Mouse (Mus musculus): ENCODE measurements around the gene Tmem262.
A peak's percentile ranks its signal among the peaks of the same experiment; 100 is the strongest.
"Not testable (repeated sequence)": the region's sequence is repeated elsewhere in the genome, so short reads cannot be mapped to it uniquely, and the experiment has no call there.

Gene Tmem262

DNA sequence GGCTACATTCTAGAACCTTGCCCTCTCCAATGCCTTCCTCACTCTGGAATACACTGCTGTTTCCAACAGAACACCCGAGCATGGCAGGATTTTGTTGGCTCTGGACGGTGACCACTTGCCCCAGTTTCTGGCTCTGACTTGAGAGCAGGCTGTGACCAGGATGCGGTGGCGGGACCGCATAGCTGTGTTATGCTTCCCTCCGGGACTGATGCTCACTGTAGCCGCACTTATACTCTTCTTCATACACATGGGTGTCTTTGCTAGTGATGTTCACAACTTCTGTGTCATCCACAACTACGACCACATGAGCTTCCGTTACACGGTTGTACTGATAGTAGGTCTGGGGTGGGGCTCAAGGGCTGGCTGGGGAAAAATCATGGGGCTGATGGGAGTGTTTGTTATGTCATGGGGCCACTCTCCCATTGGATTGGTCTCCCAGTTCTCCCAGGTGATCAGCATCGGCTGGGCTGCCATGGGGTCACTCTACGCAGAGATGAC is at the start of gene Tmem262:
TSS of gene Tmem262 (plus strand) at position 51 of the 498 bp plus-strand sequence.
- ATAC-seq (ENCODE audit: low TSS enrichment) = no peak

DNA sequence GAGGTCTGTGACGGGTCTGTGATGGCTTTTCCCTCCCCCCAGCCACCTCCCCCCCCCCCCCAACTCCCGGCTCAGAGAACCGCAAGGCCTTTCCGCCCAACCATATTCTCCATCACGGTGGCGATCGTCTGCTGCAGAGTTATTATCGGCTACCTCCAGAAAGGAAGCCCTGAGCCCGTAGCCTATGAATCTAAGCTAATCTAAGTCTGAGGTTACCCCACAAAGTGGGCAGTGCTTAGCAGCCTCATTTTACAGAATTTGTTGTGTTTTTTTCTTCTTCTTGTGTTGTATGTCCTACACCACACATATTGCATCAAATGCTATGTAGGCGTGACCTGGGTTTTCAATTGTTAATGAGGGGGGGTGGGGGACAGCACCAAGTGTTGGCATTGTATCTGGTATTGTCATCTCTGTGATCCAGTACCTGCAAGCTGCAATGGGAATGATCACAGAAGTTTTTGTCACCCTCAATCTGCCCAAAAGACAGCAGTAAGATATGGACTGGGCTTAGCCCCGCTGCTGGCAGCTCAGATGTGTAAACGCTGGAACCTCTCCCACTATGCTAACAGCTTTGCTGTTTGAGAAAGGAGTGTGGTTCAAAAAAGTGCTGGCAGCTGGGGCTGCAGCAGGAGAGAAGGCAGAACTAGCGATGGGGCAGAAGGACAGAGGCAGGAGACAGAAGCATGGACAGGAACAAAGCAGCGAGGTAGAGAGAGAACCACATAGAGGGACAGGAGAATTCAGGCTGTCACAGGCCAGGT is 49.1 kb upstream of the Tmem262 start:
- ATAC-seq (ENCODE audit: low TSS enrichment) = no peak

DNA sequence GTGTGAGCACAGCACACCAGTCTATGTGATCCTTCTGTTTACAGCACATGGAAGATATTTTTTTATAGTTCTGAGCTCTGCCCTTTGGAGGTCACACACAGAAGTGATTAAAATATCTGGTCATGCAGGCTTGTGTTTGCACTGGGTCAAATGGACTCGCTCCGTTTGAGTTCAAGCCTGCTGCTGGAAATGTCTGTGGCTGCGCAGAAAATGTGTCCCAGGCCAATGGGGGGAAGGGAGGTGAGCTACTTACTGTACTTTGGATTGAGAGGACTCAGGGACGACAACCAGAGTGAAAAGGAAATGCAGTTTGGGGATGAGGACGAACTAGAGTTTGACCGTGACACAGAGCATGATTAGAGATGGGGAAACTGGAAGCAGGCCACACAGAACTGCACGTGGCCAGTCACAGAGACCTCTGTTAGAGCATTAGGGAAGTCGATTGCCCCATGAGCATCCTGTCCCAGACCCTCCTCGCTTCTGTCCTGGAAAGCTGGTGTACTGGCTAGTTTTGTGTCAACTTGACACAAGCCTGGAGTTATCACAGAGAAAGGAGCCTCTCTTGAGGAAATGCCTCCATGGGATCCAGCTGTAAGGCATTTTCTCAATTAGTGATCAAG is 43.8 kb upstream of the Tmem262 start:
- no peak for ATAC-seq (ENCODE audit: low TSS enrichment)

DNA sequence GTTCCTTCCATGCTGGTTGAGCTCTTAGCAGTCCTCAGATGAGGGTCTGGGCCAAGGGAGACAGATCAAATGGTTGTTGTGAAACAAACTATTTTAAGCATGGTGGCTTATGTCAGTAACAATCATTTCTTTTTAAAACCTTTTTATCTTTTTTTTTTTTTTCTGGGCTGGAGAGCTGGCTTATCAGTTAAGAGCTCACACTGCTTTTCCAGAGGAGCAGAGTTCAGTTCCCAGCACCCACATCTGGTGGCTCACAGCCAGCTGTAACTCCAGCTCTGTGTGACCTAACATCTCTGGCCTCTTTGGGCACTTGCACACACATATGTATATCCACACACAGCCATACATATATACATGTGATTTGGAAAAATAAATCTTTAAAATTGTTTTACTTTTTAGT is 42.1 kb upstream of the Tmem262 start:
- ATAC-seq (ENCODE audit: low TSS enrichment) = no peak

DNA sequence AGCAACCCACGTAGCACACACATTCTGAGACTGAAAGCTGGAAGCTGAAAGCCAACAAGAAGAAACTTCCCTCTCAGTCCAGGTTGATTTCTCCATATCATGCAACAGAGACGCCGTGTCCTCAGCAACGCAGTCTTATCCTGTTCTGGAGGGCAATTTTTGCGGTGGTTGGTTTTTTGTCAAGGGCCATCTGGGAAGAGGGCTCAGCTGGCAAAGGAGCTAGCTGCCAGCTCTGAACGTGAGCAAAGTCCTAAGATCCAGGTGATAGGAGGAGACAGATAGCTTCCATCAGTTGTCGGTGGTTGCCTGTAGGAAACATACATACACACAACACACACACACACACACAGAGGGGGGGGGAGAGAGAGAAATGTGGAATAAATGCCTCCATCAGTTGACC is 41.5 kb upstream of the Tmem262 start:
- no peak for ATAC-seq (ENCODE audit: low TSS enrichment)

DNA sequence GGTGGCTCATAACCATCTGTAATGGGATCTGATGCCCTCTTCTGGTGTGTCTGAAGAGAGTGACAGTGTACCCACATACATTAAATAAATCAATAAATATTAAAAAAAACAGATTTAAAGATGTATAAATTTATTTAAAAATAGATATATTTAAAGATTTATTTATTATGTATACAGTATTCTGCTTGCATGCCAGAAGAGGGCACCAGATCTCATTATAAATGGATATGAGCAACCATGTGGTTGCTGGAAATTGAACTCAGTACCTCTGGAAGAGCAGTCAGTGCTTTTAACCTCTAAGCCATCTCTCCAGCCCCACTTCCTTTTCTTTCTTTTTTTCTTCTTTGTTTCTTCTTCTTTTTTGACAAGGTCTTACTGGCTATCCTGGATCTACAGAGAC is 39.8 kb upstream of the Tmem262 start:
- ATAC-seq (ENCODE audit: low TSS enrichment) = no peak

DNA sequence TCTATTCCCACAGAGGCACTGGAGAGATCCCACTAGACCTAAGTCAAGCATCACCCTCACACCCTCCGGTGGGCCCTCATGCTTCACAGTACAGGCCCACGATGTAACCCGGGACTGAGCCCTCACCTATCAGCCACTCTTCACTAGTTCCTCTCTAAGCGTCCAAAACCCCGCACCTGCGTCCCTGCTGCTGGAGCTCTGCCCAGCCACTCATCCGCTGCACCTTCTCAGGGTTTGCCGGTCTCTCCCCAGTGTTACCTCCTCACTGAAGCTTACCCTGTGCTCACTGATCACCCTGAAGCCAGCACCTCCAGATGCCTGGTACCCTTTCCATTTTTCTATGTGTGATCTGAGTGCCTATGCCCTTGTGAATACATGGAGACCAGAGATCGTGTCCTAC is 37.5 kb upstream of the Tmem262 start:
- no peak for ATAC-seq (ENCODE audit: low TSS enrichment)

DNA sequence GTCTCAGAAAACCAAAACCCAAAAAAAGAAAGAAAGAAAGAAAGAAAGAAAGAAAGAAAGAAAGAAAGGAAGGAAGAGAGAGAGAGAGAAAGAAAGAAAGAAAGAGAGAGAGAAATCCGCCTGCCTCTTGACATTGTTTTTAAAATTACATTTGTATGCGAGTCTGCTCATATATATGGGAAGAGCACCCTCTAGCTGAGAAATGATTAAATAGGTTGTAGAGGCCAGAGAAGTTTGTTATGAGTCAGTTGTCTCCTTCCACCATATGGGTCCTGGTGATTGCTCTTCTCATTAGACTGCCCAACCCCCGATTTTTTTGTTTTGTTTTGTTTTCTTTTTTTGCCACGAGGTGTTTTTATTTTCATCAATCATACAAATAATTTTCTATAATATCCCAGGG is 35.7 kb upstream of the Tmem262 start:
- not testable (repeated sequence) for ATAC-seq (ENCODE audit: low TSS enrichment)

DNA sequence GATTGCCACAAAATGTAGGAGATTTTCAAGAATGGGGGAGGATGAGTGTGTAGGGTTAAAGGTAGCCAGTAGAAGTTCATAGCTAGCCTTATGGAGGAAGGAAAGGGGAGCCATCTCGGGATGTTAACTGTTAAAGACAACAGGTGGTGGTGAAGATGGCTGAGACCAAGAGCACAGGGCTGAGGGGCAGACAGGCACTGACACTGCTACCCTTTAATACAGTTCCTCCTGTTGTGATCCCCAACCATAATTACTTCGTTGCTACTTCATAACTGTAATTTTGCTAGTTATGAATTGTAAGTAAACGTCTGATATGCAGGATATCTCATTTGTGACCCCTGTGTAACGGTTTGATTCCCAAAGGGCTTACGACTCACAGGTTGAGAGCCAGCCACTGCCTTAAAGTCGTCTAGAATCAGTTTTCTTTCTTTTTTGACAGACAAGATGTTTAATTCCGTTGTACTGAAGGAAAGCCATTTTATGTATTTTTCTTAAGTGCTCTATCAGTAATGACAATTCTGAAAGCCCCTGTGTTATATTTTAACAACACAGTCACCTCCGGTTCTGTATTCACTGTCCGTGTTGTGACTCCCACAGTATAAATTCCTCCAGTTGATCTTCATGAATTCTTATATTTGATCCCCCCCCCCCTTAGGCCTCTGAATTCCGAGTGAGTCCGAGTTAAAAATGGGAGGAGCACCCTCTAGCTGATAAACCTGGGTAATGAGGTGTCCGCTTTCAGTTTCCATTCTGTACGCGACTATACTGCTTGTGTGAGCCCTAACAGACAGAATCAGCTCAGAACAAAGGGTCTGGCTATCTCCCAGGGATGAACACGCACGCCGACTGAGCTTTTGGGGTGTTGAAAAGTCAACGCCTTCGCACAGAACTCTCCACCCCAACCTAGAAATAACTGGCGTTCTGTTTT is 34.2 kb upstream of the Tmem262 start:
- ATAC-seq (ENCODE audit: low TSS enrichment) = peak; percentile 28; the same call in 1 of the 2 replicates

DNA sequence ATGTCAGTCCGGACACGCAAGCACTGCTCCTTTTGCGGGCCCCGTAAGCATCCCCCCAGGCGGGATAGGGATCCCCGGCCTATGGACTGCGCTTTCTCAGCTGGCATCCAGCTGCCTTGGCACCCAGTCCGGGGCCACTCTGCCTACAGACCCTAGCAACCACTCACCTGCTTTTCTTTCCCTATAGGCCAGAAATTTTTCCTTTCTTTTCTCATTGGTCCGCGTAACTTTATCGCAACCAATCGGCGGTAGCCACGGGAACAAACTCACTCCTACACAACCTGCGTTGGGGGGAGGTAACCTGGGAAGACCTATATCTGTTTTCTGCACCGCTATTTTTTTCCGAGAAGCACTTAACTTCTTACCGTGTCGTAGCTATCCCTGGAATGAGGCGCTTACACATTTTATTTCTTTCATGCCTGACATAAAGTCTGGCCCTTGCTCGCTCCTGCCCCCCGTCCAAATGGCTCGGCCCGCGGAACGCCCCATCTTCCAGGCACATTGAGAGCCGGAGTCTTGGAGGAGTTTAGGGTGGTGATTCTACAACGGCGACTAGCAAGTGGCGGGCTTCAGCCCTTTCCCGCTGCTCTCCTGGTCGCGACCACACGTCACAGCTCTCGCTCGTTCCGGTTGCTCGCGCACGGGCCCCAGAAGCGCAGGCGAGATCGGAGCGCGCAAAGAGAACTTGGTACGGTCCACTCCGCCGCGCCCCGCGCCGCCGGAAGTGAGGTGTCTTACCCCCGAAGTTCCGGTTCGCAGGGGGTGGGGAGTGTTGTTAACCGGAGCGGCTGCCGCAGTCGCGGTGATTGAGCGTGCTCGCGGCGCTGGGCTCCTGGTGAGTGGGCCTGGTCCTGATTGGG is 33.3 kb upstream of the Tmem262 start, which contains the start of gene Syvn1:
TSS of gene Syvn1 (plus strand) at position 283 of the 860 bp plus-strand sequence.
- ATAC-seq (ENCODE audit: low TSS enrichment) = peak; percentile 86

DNA sequence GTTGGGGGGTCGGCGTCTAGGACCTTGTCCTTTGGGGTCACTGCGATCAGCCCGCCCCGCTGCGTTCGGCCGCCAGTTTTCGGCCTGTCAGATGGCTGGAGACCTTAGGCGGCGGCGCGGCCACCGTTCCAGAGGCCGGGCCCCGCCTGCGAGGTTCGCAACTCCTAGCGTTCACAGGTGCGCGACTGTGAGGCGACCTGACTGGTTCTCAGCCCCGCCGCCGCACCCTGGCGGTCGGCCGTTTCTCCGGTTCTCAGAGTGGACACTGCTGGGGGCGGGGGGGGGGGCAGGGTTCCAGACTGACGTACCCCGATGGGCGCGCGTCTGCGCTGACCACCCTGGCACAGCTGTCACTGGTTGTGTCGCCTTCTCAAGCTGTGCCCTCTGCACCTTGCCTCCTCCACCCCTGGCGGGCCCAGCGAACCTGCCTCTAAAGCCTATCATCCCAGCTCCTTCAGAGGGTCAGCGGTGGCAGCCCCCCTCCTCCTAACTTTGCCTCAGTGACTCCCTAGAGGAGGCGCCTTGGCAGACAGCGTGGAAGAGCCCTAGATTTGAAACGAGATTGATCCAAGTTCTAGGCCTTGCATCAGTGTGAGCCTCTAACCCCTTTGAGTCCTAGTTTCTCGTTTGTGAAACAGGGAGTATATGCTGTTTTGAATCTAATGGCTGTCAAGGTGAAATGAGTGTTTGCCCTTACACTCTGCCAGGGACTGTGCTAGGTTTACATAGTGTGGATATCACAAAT is 32.5 kb upstream of the Tmem262 start:
- ATAC-seq (ENCODE audit: low TSS enrichment) = no peak

DNA sequence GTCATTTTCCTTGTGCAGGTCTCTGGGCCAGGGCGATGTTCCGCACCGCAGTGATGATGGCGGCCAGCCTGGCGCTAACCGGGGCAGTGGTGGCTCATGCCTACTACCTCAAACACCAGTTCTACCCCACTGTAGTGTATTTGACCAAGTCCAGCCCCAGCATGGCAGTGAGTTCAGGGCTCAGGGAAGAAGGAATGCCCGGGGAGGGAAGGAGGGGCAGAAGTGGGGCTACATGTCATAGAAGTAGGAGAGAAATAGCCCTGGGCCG is 32.0 kb upstream of the Tmem262 start:
- ATAC-seq (ENCODE audit: low TSS enrichment) = no peak

DNA sequence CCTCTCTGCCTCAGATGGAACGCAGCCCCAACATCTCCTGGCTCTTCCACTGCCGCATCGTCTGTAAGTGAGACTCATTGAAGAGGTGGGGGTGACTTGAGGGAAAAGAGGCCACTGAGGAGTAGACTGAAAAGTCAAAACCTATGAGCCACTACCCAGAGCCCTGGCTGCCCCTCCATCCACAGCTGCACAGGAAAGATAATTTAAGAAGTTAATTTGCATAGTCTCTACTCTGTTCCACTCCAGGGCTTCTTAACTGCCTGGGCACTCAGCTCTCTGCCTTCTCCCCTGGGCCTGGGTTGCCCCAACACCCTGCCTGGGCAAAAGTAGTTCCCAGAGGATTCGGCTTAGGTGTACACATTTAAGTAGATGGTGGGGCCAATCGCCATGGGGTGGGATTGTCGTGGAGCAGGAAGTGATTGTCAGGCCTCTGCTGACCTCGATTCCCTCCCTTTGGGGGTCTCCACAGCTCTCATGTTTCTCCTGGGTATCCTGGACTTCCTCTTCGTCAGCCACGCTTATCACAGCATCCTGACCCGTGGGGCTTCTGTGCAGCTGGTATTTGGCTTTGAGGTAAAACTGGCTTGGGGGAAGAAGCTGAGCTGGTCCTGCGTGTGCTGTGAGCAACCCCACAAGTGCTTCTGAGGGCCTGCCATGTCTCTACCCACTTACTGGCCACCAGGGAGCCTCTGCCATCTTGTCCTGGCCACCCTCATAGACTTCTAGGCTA is 31.0 kb upstream of the Tmem262 start:
- no peak for ATAC-seq (ENCODE audit: low TSS enrichment)

DNA sequence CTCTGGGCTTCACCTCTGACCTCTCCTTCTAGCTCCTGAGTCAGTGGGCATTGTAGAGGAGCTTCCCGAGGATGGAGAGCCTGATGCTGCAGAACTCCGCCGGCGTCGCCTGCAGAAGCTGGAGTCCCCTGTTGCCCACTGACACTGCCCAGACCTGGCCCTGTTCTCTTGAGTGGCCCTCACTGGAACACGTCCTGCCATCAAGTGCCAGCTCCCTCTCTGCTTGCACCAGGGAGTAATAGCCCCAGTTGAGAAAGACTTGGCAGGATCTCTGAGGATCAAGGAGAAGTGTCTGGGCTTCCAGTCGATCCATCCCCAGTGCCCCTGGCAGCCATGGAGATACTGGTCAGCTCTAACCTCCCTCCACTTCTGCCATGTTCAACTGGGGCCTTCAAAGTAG is 27.3 kb upstream of the Tmem262 start:
- no peak for ATAC-seq (ENCODE audit: low TSS enrichment)

DNA sequence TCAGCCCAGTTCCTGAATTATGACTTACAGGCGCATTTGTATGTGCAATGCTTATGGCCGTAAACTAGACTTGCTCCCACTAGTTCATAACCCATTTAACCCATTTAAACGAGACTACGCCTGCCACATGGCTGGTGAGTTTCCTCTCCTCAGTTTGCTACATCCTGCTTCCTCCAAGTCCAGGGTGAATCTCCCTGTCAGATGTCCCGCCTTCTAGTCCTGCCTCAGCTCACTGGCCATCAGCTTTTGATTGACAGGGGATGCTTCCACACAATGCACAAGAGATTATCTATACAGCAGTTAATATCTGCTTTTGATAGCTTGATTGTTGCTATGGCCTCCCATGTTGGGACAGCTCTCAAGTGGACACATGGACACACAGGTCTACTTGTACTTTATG is 25.5 kb upstream of the Tmem262 start:
- no peak for ATAC-seq (ENCODE audit: low TSS enrichment)

DNA sequence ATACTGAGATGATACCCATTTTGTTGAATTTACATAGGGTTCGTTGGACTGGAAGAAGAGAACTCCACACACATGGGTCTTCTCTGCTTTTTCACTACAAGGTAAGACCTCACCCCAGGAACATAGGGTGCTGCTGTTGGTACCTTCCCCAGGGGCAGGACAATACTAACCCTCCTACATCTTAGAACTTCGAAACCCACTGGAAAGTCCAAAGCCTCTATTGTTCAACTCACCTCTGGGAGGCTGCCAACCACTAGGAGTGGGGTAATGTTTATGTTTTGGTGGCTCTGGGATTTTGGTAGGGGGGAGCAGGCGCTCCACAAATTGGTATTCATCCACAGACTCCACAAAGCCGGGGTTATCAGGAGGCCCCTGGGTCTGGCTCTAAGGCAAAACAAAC is 23.1 kb upstream of the Tmem262 start:
- ATAC-seq (ENCODE audit: low TSS enrichment) = no peak

DNA sequence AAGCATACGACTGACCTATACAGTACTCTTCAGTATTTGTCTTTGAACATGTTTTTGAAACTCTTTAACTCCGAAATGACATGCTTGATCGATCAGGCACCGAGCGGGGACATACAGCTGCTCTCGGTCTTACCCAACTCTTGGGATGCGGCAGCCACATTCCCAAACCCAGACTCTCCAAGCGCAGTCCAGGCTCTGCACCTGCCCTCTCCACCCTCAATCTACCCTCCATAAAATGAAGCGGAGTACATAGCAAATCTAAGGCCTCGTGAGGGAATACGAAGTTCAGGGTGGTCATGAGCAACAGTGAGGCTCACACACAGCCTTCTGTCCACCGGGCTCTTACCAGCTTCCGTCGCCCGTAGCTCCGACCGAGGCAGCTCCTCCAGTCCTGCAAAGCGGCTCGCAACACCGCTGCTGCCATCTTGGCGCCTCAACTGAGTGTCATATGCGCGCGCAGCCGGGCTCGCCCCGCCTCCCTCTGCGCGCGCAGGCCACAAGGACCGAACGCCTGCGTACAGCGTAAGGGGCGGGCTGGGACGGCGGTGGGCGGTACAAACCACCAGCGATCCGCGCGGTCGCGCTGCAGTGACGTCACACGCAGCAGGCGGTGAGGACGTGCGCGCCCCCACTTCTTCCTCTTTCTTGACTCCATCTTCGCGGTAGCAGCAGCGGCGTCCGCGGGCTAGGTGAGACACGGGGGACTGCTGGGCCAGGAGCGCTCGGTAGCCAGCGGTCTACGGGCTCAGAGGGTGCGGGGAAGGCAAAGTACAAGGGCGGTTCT is 22.3 kb upstream of the Tmem262 start, which contains the start of the genes Mrpl49 and Fau:
TSS of gene Mrpl49 (minus strand) at position 473 of the 784 bp plus-strand sequence.
TSS of gene Fau (plus strand) at position 532 of the 784 bp plus-strand sequence.
- ATAC-seq (ENCODE audit: low TSS enrichment) = peak; percentile 76

DNA sequence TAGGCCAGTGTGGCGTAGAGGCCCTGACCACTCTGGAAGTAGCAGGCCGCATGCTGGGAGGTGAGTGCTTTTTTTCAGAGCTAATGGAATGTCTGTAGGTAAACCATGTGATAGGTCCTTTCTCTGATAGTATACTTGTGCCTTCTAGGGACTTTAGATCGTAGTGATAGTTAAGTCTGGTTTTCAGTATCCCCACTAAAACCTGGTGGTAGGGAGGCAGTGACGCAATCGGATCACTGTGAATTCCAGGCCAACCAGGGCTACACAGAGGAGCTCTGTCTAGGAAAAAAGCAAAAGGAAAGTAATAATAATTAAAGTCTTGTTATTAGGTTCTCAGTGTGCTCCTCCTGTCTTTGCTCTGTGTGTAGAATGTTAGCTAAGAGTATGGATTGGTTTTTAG is 21.3 kb upstream of the Tmem262 start:
- ATAC-seq (ENCODE audit: low TSS enrichment) = no peak

DNA sequence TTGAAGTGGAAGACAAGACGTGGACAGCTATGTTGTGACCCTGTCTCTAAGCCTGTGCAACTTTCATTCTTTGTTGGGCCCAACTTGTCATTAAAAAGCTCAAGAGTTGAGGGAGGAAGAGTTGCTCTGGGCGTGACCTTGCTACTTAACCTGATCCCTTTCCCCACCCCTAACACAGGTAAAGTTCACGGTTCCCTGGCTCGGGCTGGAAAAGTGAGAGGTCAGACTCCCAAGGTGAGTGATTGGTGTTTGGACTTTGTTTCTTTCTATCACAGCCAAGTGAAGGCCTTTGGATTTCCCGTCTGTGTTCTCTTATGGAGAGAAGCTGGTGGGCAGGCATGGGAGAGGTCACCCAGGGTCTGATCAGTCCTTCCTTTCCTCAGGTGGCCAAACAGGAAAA is 20.9 kb upstream of the Tmem262 start:
- ATAC-seq (ENCODE audit: low TSS enrichment) = no peak
